Mouse (Mus musculus): ENCODE data around the gene Rex1bd. TPM values are rescaled to one million over a fixed set of nuclear protein-coding genes. Genes with fewer than 3 reads are reported as not detected.

Gene Rex1bd
- polyA plus RNA-seq, 1 experiment from 2014 or later = 138 TPM

DNA sequence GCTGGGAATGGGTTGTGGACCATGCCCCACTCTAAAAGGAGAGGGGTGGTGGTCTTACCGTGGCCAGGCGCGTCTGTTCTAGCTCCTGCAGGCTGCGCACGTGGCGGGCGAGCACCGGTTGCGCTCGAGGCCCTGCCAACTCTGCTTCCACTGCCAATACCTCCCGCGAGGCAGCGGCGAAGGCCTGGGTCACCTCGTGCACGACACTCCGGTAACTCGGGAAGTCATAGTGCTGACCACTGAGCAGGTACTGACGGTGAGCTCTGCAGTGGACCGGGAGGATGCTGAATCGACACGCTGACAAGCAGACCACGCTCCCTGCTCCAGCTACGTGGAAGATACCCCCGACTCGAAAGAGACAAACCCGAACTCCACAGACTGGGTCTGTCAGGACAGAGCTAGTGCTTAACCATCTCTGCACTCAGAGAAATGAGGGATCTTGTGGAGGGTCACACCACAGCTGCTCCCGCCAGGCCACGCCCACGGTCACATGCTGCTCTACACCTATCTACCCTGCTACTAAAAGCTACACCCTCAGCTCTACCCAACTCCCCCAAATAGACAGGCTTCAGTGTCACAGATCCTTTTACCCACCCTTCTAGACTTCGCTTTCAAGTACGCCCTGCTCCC is 739 bp downstream of the Rex1bd start:
- Histone ChIP-seq H3K4me1 (peaks cover 75% of the 10 kb centered on the region), H3K9me3 (replicated peaks) (no peaks in the 10 kb centered on the region), H3K36me3 (peaks cover 40% of the 10 kb centered on the region), H3K27me3 (ENCODE audit: low read depth, poor library complexity, severe bottlenecking) (peaks cover 45% of the 10 kb centered on the region), H3K27ac (replicated peaks) (peak overlapping the region; percentile 97), H3K4me3 (peak overlapping the region; percentile 81)
- 38% methylated on average over 32 of the region's 32 CpGs for WGBS
- DNase-seq (ENCODE audit: low spot score) = no peak

DNA sequence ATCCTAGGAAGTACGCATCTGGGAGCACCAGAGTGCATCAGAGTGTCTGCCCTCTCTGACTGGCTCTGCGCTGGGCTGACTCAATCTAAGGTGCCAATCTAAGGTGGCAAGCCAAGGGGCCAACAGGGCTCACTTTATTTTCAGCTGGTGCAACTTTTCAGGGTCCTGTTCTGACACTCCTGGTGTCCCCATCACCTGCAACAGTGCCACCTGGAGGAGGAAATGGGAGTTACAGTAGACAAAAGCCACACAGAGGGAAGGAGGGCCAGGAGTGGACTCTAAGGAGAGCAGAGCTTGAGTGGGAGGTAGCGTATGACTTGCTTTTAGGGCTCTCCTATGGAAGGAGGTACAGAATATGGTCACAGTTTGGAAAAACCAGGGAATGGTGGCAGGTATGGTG is 1.7 kb downstream of the Rex1bd start:
- Histone ChIP-seq H3K9me3 (replicated peaks) (no peaks in the 10 kb centered on the region), H3K4me3 (peak overlapping the region; percentile 81), H3K4me1 (peaks cover 77% of the 10 kb centered on the region), H3K27me3 (ENCODE audit: low read depth, poor library complexity, severe bottlenecking) (peaks cover 54% of the 10 kb centered on the region), H3K36me3 (peaks cover 40% of the 10 kb centered on the region), H3K27ac (replicated peaks) (no peak overlapping the region)
- 76% methylated on average over 3 of the region's 3 CpGs for WGBS
- peak; percentile 78 for DNase-seq (ENCODE audit: low spot score)

DNA sequence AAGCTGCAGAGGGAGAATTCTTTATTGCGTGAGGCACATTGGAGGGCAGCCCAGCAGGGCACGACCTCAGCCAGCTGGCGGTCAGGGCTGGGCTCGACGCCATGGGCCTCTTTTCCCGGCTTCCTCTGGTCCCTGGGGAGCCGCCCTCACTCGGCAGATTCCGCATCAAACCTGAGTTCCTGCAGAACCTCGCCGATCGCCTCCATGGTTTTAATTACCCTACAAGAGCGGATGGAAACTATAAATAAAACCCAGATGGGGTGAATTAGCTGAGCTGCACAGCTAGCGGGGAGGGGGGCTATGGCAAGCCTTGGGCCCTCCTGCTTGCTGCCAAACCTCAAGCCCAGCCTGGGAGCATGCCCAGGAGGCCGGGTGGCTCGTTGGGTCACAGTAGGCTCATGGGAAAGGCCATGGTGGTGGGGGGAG is 2.2 kb downstream of the Rex1bd start:
- H3K4me1 ChIP-seq = peaks cover 77% of the 10 kb centered on the region
- H3K27me3 ChIP-seq (ENCODE audit: low read depth, poor library complexity, severe bottlenecking) = peaks cover 60% of the 10 kb centered on the region
- DNase-seq (ENCODE audit: low spot score) = peak; percentile 39
- 67% methylated on average over 16 of the region's 16 CpGs for WGBS
- peak overlapping the region; percentile 81; the same call in 1 of the 2 replicates for H3K4me3 ChIP-seq
- peaks cover 39% of the 10 kb centered on the region for H3K36me3 ChIP-seq
- H3K27ac ChIP-seq (replicated peaks) = 0 out of 2 replicates have a peak overlapping the region, but pooled peaks have one; percentile 11
- no peaks in the 10 kb centered on the region for H3K9me3 ChIP-seq (replicated peaks)

DNA sequence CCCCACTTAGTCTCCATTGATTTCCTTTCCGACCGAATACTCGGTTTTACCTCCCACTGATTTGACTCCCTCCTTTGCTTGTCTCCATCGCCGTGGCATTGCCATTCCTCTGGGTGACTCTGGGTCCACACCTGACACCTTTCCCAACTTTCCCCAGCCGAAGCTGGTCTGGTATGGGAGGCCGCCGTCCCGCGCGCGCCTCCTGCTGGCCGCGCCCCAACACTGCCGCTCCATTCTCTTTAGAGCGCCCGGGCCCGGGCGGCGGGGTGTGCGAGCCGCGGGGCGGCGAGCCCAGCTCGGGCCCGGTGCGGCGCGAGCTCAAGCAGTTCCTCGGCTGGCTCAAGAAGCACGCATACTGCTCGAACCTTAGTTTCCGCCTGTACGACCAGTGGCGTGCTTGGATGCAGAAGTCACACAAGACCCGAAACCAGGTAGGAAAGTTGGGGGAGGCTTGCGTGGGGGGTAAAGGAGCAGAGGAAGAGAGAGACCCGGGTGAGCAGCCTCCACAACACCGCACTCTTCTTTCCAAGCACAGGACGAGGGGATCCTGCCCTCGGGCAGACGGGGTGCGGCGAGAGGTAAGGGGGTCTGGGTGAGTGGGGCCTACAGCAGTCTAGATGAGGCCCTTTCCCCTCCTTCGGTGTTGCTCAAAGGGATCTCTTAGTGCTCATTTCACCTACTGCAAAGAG is 3.3 kb downstream of the Rex1bd start:
- WGBS = 11% methylated on average over 46 of the region's 46 CpGs
- peaks cover 71% of the 10 kb centered on the region for H3K27me3 ChIP-seq (ENCODE audit: low read depth, poor library complexity, severe bottlenecking)
- no peaks in the 10 kb centered on the region for H3K9me3 ChIP-seq (replicated peaks)
- no peak overlapping the region for H3K27ac ChIP-seq (replicated peaks)
- H3K4me1 ChIP-seq = peaks cover 70% of the 10 kb centered on the region
- H3K4me3 ChIP-seq = peak overlapping the region; percentile 20; the same call in 1 of the 2 replicates
- H3K36me3 ChIP-seq = peaks cover 28% of the 10 kb centered on the region
- peak; percentile 72 for DNase-seq (ENCODE audit: low spot score)

DNA sequence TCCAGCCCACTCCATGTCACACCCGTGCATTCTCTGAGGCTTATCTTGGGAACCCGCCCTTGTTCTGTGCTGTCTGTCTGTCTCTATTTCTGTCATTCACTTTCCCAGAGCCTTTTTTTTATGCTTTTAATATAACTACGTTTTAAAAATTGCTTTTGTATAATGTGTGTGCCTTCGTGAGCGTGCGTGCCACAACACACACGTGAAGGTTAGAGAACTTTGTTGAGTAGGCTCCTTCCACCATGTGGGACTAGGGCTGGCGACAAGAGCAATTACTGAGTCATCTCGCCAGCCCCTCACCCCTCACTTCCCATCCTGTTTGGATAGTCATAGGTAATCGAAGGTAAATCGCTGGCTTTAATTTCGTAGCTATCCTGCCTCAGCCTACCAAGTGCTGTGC is 4.0 kb downstream of the Rex1bd start:
- H3K4me3 ChIP-seq = peak overlapping the region; percentile 14; the same call in 1 of the 2 replicates
- H3K27ac ChIP-seq (replicated peaks) = no peak overlapping the region
- H3K27me3 ChIP-seq (ENCODE audit: low read depth, poor library complexity, severe bottlenecking) = peaks cover 77% of the 10 kb centered on the region
- no peaks in the 10 kb centered on the region for H3K9me3 ChIP-seq (replicated peaks)
- no peak for DNase-seq (ENCODE audit: low spot score)
- peaks cover 22% of the 10 kb centered on the region for H3K36me3 ChIP-seq
- WGBS = 29% methylated on average over 12 of the region's 12 CpGs
- H3K4me1 ChIP-seq = peaks cover 65% of the 10 kb centered on the region

DNA sequence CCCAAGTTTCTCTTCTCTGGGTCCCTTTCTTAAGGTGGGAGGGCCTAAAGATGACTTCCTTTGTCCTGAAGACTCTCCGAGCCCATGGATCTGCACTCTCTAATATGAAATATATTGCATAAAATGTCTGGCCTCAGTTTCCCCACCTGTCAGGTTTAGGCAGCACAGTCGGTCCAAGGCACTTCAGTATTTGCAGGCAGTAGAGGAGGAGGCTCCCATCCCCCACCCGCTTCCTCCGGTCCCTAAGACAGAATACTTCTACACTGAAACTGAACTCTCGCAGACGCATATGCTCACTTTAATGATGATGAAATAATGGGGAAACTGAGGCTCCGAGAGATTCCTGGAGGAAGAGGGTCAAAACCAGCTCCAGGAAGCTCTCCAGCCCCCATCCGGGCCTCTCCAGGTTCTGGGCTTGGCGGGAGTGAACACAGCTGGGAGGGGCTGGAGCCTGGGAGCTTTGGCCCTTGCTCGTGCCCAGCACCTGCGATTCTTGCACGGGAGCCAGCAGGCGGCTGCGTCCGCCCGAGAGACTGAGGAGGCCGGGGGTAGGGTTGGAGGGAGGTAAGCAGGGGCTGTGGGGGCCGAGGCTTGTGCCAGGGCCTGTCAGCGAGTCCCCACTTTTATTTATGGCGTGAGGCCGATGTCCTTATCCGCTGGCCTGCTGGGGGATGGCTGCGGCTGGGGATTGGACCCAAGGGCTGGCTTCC is 4.6 kb downstream of the Rex1bd start:
- Histone ChIP-seq H3K9me3 (replicated peaks) (no peaks in the 10 kb centered on the region), H3K36me3 (peaks cover 16% of the 10 kb centered on the region), H3K27ac (replicated peaks) (no peak overlapping the region), H3K27me3 (ENCODE audit: low read depth, poor library complexity, severe bottlenecking) (peaks cover 83% of the 10 kb centered on the region), H3K4me3 (peak overlapping the region; percentile 14; the same call in 1 of the 2 replicates), H3K4me1 (peaks cover 61% of the 10 kb centered on the region)
- 12% methylated on average over 23 of the region's 23 CpGs for WGBS
- peak; percentile 27 for DNase-seq (ENCODE audit: low spot score)

DNA sequence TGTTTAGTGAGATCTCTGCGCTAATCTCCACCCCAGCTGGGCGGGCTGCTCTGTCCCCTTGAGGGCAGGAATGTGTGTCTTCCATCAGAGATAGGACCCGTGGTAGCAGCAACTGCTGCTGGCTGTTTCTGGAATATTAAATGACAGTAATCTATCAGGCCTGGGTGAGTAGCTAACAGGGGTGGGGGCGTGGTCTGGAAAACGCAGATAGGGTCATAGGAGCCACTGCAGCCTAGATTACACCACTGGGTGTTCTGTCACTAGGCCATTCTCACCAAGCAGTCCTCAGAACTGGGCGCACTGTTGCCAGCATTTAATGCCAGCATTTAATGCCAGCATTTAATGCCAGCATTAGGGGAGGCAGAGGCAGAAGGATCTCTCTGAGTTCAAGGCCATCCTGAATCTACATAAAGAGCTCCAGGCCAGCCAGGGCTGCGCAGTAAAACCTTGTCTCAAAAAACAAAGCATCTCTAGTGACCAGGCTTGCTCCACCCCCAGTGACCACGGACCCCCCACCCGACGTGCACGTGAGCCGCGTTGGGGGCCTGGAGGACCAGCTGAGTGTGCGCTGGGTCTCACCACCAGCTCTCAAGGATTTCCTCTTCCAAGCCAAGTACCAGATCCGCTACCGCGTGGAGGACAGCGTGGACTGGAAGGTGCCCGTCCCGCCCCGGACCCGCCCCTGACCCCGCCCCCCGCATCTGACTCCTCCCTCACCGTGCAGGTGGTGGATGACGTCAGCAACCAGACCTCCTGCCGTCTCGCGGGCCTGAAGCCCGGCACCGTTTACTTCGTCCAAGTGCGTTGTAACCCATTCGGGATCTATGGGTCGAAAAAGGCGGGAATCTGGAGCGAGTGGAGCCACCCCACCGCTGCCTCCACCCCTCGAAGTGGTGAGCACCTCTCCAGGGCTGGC is 5.9 kb downstream of the Rex1bd start:
- no peaks in the 10 kb centered on the region for H3K9me3 ChIP-seq (replicated peaks)
- no peak overlapping the region for H3K27ac ChIP-seq (replicated peaks)
- H3K4me1 ChIP-seq = peaks cover 53% of the 10 kb centered on the region
- no peak for DNase-seq (ENCODE audit: low spot score)
- 7% methylated on average over 39 of the region's 39 CpGs for WGBS
- H3K4me3 ChIP-seq = peak overlapping the region; percentile 36
- H3K36me3 ChIP-seq = peaks cover 15% of the 10 kb centered on the region
- peaks cover 96% of the 10 kb centered on the region for H3K27me3 ChIP-seq (ENCODE audit: low read depth, poor library complexity, severe bottlenecking)

DNA sequence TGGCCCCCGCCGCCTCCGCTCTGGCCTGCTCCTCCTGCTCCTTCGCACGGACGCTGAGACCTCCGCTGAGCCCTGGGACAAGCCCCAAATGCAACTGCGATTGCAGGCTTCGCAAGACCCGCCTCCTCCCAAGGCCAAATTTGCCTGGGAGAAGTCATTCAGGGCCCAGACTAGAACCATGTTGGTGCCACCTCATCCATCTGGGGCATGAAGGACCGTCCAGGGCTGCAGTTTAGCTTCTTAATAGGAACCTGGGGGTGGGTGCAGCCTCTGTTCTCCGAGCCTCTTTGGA is 10.8 kb downstream of the Rex1bd start:
- H3K9me3 ChIP-seq (replicated peaks) = no peaks in the 10 kb centered on the region
- WGBS = 5% methylated on average over 12 of the region's 12 CpGs
- H3K4me1 ChIP-seq = peaks cover 59% of the 10 kb centered on the region
- H3K27me3 ChIP-seq (ENCODE audit: low read depth, poor library complexity, severe bottlenecking) = peaks cover 100% of the 10 kb centered on the region
- no peaks in the 10 kb centered on the region for H3K36me3 ChIP-seq
- peak overlapping the region; percentile 28 for H3K4me3 ChIP-seq
- DNase-seq (ENCODE audit: low spot score) = no peak
- no peak overlapping the region for H3K27ac ChIP-seq (replicated peaks)

DNA sequence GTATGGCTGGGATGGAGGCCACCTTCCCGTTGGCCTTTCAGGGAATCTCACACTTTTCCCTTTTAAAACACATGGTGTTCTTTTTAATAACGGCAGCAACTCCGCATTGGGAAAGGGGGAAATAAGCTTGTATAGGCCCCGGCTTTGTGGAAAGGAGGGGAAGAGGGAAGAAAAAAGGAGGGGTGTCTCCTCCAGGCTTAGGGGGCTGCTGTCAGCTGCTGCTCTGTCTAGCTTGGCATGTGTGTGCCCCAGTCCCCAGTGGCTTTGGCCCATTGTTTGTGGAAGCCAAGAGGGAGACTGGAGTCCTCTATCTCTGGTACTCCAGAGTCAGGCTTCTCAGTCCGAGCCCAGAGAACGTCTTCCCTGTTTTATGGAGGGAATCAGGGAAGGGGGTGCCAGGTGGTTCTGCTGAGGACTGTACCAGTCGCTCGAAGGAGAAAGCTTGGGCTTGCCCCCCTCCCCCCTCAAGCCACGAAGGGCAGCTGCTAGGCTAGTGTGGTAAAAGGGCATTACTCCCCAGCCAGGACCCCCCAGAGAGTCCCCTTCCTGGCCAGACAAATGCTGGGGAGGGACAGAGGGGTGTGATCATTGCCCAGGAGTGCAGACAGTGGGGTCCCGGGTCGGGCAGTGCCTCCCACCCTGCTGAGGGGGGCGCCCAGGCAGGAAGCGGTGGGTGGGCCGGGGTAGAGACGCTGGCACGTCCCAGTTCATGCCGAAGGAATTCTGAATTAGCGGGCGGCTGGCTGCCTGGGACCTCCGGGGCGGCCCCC is 11.4 kb downstream of the Rex1bd start:
- H3K27me3 ChIP-seq (ENCODE audit: low read depth, poor library complexity, severe bottlenecking) = peaks cover 100% of the 10 kb centered on the region
- DNase-seq (ENCODE audit: low spot score) = peak; percentile 40
- peaks cover 63% of the 10 kb centered on the region for H3K4me1 ChIP-seq
- peak overlapping the region; percentile 28 for H3K4me3 ChIP-seq
- no peaks in the 10 kb centered on the region for H3K9me3 ChIP-seq (replicated peaks)
- H3K27ac ChIP-seq (replicated peaks) = no peak overlapping the region
- H3K36me3 ChIP-seq = no peaks in the 10 kb centered on the region
- WGBS = 2% methylated on average over 21 of the region's 21 CpGs

DNA sequence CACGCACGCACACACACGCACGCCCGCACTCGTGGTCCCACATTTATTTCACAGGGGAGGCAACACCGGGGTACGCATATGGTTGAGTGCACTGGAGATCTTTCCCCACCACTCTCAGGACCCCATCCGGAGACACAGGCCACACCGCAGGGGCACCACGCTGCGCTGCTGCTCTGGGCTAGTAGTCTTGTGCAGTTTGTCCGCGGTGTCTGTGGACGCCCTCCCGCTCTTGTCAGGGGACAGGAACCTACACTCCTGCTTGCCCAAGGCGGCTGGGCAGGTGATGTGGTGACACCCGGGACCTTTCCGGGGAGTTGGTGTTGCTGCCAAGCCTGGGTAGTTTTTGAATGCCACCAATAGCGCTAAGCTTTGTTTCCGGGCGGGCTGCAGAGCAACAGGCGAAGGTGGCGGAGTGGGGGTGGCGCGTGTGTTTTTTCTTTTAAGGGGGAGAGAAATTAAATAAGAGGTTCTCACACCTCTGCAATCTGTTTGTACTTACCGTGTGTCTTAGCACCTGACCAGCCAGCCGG is 12.1 kb downstream of the Rex1bd start:
- peaks cover 66% of the 10 kb centered on the region for H3K4me1 ChIP-seq
- peak overlapping the region; percentile 50 for H3K4me3 ChIP-seq
- no peaks in the 10 kb centered on the region for H3K36me3 ChIP-seq
- 2% methylated on average over 28 of the region's 28 CpGs for WGBS
- DNase-seq (ENCODE audit: low spot score) = peak; percentile 38
- peaks cover 100% of the 10 kb centered on the region for H3K27me3 ChIP-seq (ENCODE audit: low read depth, poor library complexity, severe bottlenecking)
- H3K9me3 ChIP-seq (replicated peaks) = no peaks in the 10 kb centered on the region
- no peak overlapping the region for H3K27ac ChIP-seq (replicated peaks)

DNA sequence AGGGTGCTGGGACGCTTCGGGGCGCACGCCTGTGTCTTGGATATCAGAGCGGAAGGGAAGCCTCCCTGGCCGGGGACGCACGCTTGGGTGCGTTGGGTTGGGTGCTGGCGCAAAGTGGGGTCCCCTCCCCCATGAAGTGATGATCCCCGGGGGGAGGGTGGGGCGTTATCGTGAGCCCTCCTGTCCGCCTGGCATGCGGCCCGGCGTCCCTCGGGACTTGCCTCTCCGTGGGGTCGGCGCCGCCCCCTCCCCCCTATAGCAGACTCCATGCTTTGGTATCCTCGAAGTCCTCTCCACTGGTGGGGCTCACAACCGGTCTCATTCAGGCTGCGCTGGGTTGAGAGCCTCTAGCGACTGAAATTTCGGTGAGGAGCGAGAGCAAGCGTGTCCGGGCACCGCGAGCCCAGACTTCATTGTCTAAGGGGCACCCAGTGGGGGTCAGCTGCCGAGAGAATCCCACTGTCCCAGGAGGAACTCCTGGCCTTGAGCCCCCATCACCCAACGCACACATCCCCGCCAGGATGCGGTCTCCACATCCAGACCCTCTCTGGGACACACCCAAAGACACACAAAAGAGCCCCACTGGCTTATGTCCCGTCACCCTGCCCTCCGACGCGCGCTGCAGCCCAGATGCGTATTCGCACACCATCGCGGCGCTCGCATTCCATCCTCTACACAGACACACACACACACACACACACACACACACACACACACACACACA is 12.7 kb downstream of the Rex1bd start:
- peak; percentile 42 for DNase-seq (ENCODE audit: low spot score)
- peaks cover 73% of the 10 kb centered on the region for H3K4me1 ChIP-seq
- peak overlapping the region; percentile 50 for H3K4me3 ChIP-seq
- whole genome bisulfite sequencing = 1% methylated on average over 47 of the region's 47 CpGs
- peaks cover 100% of the 10 kb centered on the region for H3K27me3 ChIP-seq (ENCODE audit: low read depth, poor library complexity, severe bottlenecking)
- no peaks in the 10 kb centered on the region for H3K9me3 ChIP-seq (replicated peaks)
- H3K36me3 ChIP-seq = no peaks in the 10 kb centered on the region
- H3K27ac ChIP-seq (replicated peaks) = 0 out of 2 replicates have a peak overlapping the region, but pooled peaks have one; percentile 28

Data from midbrain, embryonic 10.5 days (tissue).